ENCODE assay signal across 17 mouse cellular contexts in genomic region chr4:141129190-141129710, GRCm38 (mm10). TPM values are rescaled to one million over a fixed set of nuclear protein-coding genes. Genes with fewer than 3 reads are reported as not detected.
A peak's percentile ranks its signal among the peaks of the same experiment; 100 is the strongest.
DNase-seq lines count a peak whose midpoint lies in the region; ATAC-seq lines count a peak whose summit lies in the region.
"Had no signal": no experiment of that assay in that cellular context is flagged by ENCODE, and none has a peak within 500 bp of the region (broad histone marks: within the 10 kb centered on the region; RNA-seq: fewer than 3 reads in every experiment).

No protein-coding gene starts in this region.

- no peak overlapping the region for H3K4me2 ChIP-seq in limb, embryonic 12.5 days
- H3K4me2 ChIP-seq in embryonic facial prominence, embryonic 12.5 days (replicated peaks): no peak overlapping the region
- no peak overlapping the region for H3K4me2 ChIP-seq in stomach, embryonic 14.5 days (replicated peaks; ENCODE audit: low read depth, low read length)
- no peak overlapping the region for H3K4me2 ChIP-seq in kidney, embryonic 15.5 days
- H3K4me2 ChIP-seq: limb, embryonic 15.5 days had no signal

- H3K9me3 ChIP-seq in limb, embryonic 12.5 days: no peaks in the 10 kb centered on the region
- no peaks in the 10 kb centered on the region for H3K9me3 ChIP-seq in limb, embryonic 10.5 days (replicated peaks)
- no peaks in the 10 kb centered on the region for H3K9me3 ChIP-seq in embryonic facial prominence, embryonic 12.5 days
- H3K9me3 ChIP-seq in stomach, embryonic 14.5 days (ENCODE audit: control insufficient read depth, low read depth, low read length): no peaks in the 10 kb centered on the region
- H3K9me3 ChIP-seq in kidney, embryonic 15.5 days (replicated peaks): no peaks in the 10 kb centered on the region
- H3K9me3 ChIP-seq: forebrain, embryonic 10.5 days; limb, embryonic 15.5 days had no signal

- intact Hi-C loops in left cerebral cortex, postnatal 25 days (cut with DNase I): no loop called here

- ATAC-seq in limb, embryonic 12.5 days (ENCODE audit: insufficient number of reproducible peaks, insufficient read depth, low FRiP score, low TSS enrichment, low read depth): no peak
- peak; percentile 54; the same call in 1 of the 2 replicates for ATAC-seq in embryonic facial prominence, embryonic 12.5 days (ENCODE audit: insufficient number of reproducible peaks, insufficient read depth, low FRiP score, low TSS enrichment)
- ATAC-seq in stomach, embryonic 14.5 days (ENCODE audit: insufficient number of reproducible peaks, insufficient read depth, low FRiP score, low read depth): 0 out of 2 replicates have a peak, but pooled peaks have one; percentile 43
- ATAC-seq in kidney, embryonic 15.5 days (replicated peaks; ENCODE audit: low FRiP score): no peak
- ATAC-seq: hindbrain, postnatal 0 days had no signal

- DNase-seq in limb, embryonic 10.5 days (ENCODE audit: low spot score): no peak
- DNase-seq in liver: peak; percentile 31
- no peak for DNase-seq in left cerebral cortex, postnatal 25 days (ENCODE audit: low spot score in 2 of 2)
- no peak for DNase-seq in thymus, postnatal 36 days
- DNase-seq: cerebellum, adult 11 months; heart, postnatal 14 days; thymus, postnatal 14 days had no signal

- peaks cover 6% of the 10 kb centered on the region; the same call in 1 of the 2 replicates for H3K36me3 ChIP-seq in limb, embryonic 12.5 days
- peaks cover 22% of the 10 kb centered on the region for H3K36me3 ChIP-seq in limb, embryonic 10.5 days
- H3K36me3 ChIP-seq in embryonic facial prominence, embryonic 12.5 days: peaks cover 8% of the 10 kb centered on the region
- peaks cover 3% of the 10 kb centered on the region for H3K36me3 ChIP-seq in stomach, embryonic 14.5 days (ENCODE audit: control insufficient read depth, insufficient read depth, low read length)
- H3K36me3 ChIP-seq in kidney, embryonic 15.5 days: peaks cover 8% of the 10 kb centered on the region; the same call in 1 of the 2 replicates

- WGBS in limb, embryonic 12.5 days: 39% methylated on average over 6 of the region's 6 CpGs
- WGBS in limb, embryonic 10.5 days: 64% methylated on average over 6 of the region's 6 CpGs
- WGBS in embryonic facial prominence, embryonic 12.5 days: 44% methylated on average over 6 of the region's 6 CpGs
- 30% methylated on average over 6 of the region's 6 CpGs for WGBS in stomach, embryonic 14.5 days
- 59% methylated on average over 6 of the region's 6 CpGs for WGBS in kidney, embryonic 15.5 days

- no peak overlapping the region for H3K4me3 ChIP-seq in limb, embryonic 12.5 days (replicated peaks)
- no peak overlapping the region for H3K4me3 ChIP-seq in limb, embryonic 10.5 days
- no peak overlapping the region for H3K4me3 ChIP-seq in embryonic facial prominence, embryonic 12.5 days
- no peak overlapping the region for H3K4me3 ChIP-seq in stomach, embryonic 14.5 days (ENCODE audit: low read depth, low read length)
- no peak overlapping the region for H3K4me3 ChIP-seq in kidney, embryonic 15.5 days (replicated peaks)
- H3K4me3 ChIP-seq: forebrain, embryonic 10.5 days; limb, embryonic 15.5 days had no signal

- no peak overlapping the region for H3K9ac ChIP-seq in limb, embryonic 12.5 days (replicated peaks)
- H3K9ac ChIP-seq in embryonic facial prominence, embryonic 12.5 days: no peak overlapping the region
- H3K9ac ChIP-seq in stomach, embryonic 14.5 days (replicated peaks; ENCODE audit: low read depth, low read length): no peak overlapping the region
- H3K9ac ChIP-seq in kidney, embryonic 15.5 days: no peak overlapping the region
- H3K9ac ChIP-seq: limb, embryonic 15.5 days had no signal

- peaks cover 44% of the 10 kb centered on the region for H3K4me1 ChIP-seq in limb, embryonic 12.5 days (replicated peaks)
- peaks cover 49% of the 10 kb centered on the region for H3K4me1 ChIP-seq in limb, embryonic 10.5 days
- peaks cover 42% of the 10 kb centered on the region for H3K4me1 ChIP-seq in embryonic facial prominence, embryonic 12.5 days
- peaks cover 43% of the 10 kb centered on the region for H3K4me1 ChIP-seq in stomach, embryonic 14.5 days (ENCODE audit: control insufficient read depth, insufficient read depth, low read length)
- H3K4me1 ChIP-seq in kidney, embryonic 15.5 days: peaks cover 58% of the 10 kb centered on the region

- H3K27me3 ChIP-seq in limb, embryonic 12.5 days: no peaks in the 10 kb centered on the region
- H3K27me3 ChIP-seq in limb, embryonic 10.5 days (ENCODE audit: low read depth, poor library complexity, severe bottlenecking): no peaks in the 10 kb centered on the region
- no peaks in the 10 kb centered on the region for H3K27me3 ChIP-seq in embryonic facial prominence, embryonic 12.5 days
- H3K27me3 ChIP-seq in stomach, embryonic 14.5 days (ENCODE audit: control insufficient read depth, insufficient read depth, low read length): no peaks in the 10 kb centered on the region
- H3K27me3 ChIP-seq in kidney, embryonic 15.5 days: no peaks in the 10 kb centered on the region
- H3K27me3 ChIP-seq: limb, embryonic 15.5 days had no signal

- H3K27ac ChIP-seq in limb, embryonic 12.5 days: peak overlapping the region; percentile 29; the same call in 1 of the 2 replicates
- no peak overlapping the region for H3K27ac ChIP-seq in limb, embryonic 10.5 days
- H3K27ac ChIP-seq in embryonic facial prominence, embryonic 12.5 days: no peak overlapping the region; the same call in 1 of the 2 replicates
- peak overlapping the region; percentile 44; the same call in 1 of the 2 replicates for H3K27ac ChIP-seq in stomach, embryonic 14.5 days (ENCODE audit: low read length)
- H3K27ac ChIP-seq in kidney, embryonic 15.5 days: no peak overlapping the region
- H3K27ac ChIP-seq: forebrain, embryonic 10.5 days; hindbrain, postnatal 0 days; limb, embryonic 15.5 days had no signal

RNA-seq across cellular contexts. Expression of gene Szrd1, which starts 10.3 kb away (rescaled TPM):
- 34.2 and 34.5 TPM in 2 replicates for polyA plus RNA-seq in limb, embryonic 12.5 days (2016; fragmentation: Nextera tagmentation; extraction: Ambion mirVana)
- polyA plus RNA-seq in limb, embryonic 10.5 days (2016; fragmentation: Nextera tagmentation; extraction: Ambion mirVana): 39.0 and 40.2 TPM in 2 replicates
- 35.2 and 37.6 TPM in 2 replicates for polyA plus RNA-seq in embryonic facial prominence, embryonic 12.5 days (2016; fragmentation: Nextera tagmentation; extraction: Ambion mirVana)
- polyA plus RNA-seq in stomach, embryonic 14.5 days (2014; fragmentation: Nextera tagmentation; extraction: Ambion mirVana): 35.3 and 35.4 TPM in 2 replicates
- 10 to 100 TPM; 41.7 to 49.2 TPM for total RNA-seq in left cerebral cortex, postnatal 25 days (2021)
- 49.6 and 50.4 TPM in 2 replicates for polyA plus RNA-seq in kidney, embryonic 15.5 days (2015; fragmentation: Nextera tagmentation; extraction: Ambion mirVana)

RNA-seq across cellular contexts. Expression of gene Fbxo42, which starts 18.5 kb away (rescaled TPM):
- 31.2 and 32.0 TPM in 2 replicates for polyA plus RNA-seq in limb, embryonic 12.5 days (2016; fragmentation: Nextera tagmentation; extraction: Ambion mirVana)
- polyA plus RNA-seq in limb, embryonic 10.5 days (2016; fragmentation: Nextera tagmentation; extraction: Ambion mirVana): 27.1 and 32.2 TPM in 2 replicates
- polyA plus RNA-seq in embryonic facial prominence, embryonic 12.5 days (2016; fragmentation: Nextera tagmentation; extraction: Ambion mirVana): 31.6 and 32.1 TPM in 2 replicates
- polyA plus RNA-seq in stomach, embryonic 14.5 days (2014; fragmentation: Nextera tagmentation; extraction: Ambion mirVana): 29.6 and 30.4 TPM in 2 replicates
- 10 to 100 TPM; 31.4 to 32.3 TPM for total RNA-seq in left cerebral cortex, postnatal 25 days (2021)
- 22.4 and 23.0 TPM in 2 replicates for polyA plus RNA-seq in kidney, embryonic 15.5 days (2015; fragmentation: Nextera tagmentation; extraction: Ambion mirVana)

RNA-seq across cellular contexts. Expression of gene Spata21, which starts 41.1 kb away (rescaled TPM):
- polyA plus RNA-seq in limb, embryonic 12.5 days (2016; fragmentation: Nextera tagmentation; extraction: Ambion mirVana): 0.28 TPM in 1 of 2 replicates, not detected in the other
- 0.18 TPM in 1 of 2 replicates, not detected in the other for polyA plus RNA-seq in limb, embryonic 10.5 days (2016; fragmentation: Nextera tagmentation; extraction: Ambion mirVana)
- 0.14 TPM in 1 of 2 replicates, not detected in the other for polyA plus RNA-seq in embryonic facial prominence, embryonic 12.5 days (2016; fragmentation: Nextera tagmentation; extraction: Ambion mirVana)
- 0.30 and 0.59 TPM in 2 replicates for polyA plus RNA-seq in stomach, embryonic 14.5 days (2014; fragmentation: Nextera tagmentation; extraction: Ambion mirVana)
- under 1 TPM; 0.55 to 0.83 TPM for total RNA-seq in left cerebral cortex, postnatal 25 days (2021)
- 0.50 and 0.64 TPM in 2 replicates for polyA plus RNA-seq in kidney, embryonic 15.5 days (2015; fragmentation: Nextera tagmentation; extraction: Ambion mirVana)
- total RNA-seq: common myeloid progenitor, adult 5-6 weeks; heart, adult 8-10 months; heart, postnatal 14 days had no signal
- polyA plus RNA-seq: large intestine, adult 2 months had no signal

RNA-seq across cellular contexts. Expression of gene Necap2, which starts 51.1 kb away (rescaled TPM):
- 87.1 and 87.7 TPM in 2 replicates for polyA plus RNA-seq in limb, embryonic 12.5 days (2016; fragmentation: Nextera tagmentation; extraction: Ambion mirVana)
- 67.9 and 82.8 TPM in 2 replicates for polyA plus RNA-seq in limb, embryonic 10.5 days (2016; fragmentation: Nextera tagmentation; extraction: Ambion mirVana)
- polyA plus RNA-seq in embryonic facial prominence, embryonic 12.5 days (2016; fragmentation: Nextera tagmentation; extraction: Ambion mirVana): 79.8 and 84.5 TPM in 2 replicates
- polyA plus RNA-seq in stomach, embryonic 14.5 days (2014; fragmentation: Nextera tagmentation; extraction: Ambion mirVana): 67.0 and 77.1 TPM in 2 replicates
- 10 to 100 TPM; 36.3 to 46.0 TPM for total RNA-seq in left cerebral cortex, postnatal 25 days (2021)
- 80.0 and 89.4 TPM in 2 replicates for polyA plus RNA-seq in kidney, embryonic 15.5 days (2015; fragmentation: Nextera tagmentation; extraction: Ambion mirVana)

Comparison
In these comparisons a context has a peak if more than half of its experiments do, and no peak if none do; other contexts are left out.
1. H3K27ac ChIP-seq: peak in limb, embryonic 12.5 days (single experiment) and stomach, embryonic 14.5 days (single experiment); none in limb, embryonic 10.5 days (single experiment), embryonic facial prominence, embryonic 12.5 days (single experiment) and kidney, embryonic 15.5 days (single experiment).
2. ATAC-seq: peak in embryonic facial prominence, embryonic 12.5 days (single experiment) and stomach, embryonic 14.5 days (single experiment); none in limb, embryonic 12.5 days (single experiment) and kidney, embryonic 15.5 days (single experiment).